Mouse (Mus musculus) E14TG2a.4 (cell line): Measurements from ENCODE around the gene Lgals7.

Source experiments
- CTCF ChIP-seq: conservative IDR thresholded peaks from 2 replicates; pipeline ENCODE4 v1.5.1; 2014; ENCODE audit warnings: low read length
- NANOG ChIP-seq: IDR thresholded peaks from 2 replicates; pipeline ENCODE4 v1.6.1; 2014; ENCODE audit warnings: borderline replicate concordance, low read length, mixed read lengths
- POU5F1 ChIP-seq: IDR thresholded peaks from 2 replicates; pipeline ENCODE4 v1.6.1; 2014; ENCODE audit warnings: low read length, borderline replicate concordance

- no peak for TF ChIP-seq CTCF
- TF ChIP-seq POU5F1, result no peak
- TF ChIP-seq NANOG, result no peak
These were observed 47.5 kb upstream of the Lgals7 start for GRCm38 (mm10) chr7:28816201-28816600.
